Mouse (Mus musculus) testis, adult 2 months (tissue): ENCODE results near the gene Slc11a1.

ENCODE experiments used
- CTCF ChIP-seq: fragments of 200-500 bp; IDR thresholded peaks from 2 replicates; pipeline ENCODE4 v1.5.1; 2012; ENCODE audit warnings: low read depth, mild to moderate bottlenecking, inconsistent platforms, low read length, moderate library complexity; ENCODE audit not compliant: control insufficient read depth, insufficient read depth, insufficient replicate concordance
- POLR2A ChIP-seq: fragments of 200-500 bp; IDR thresholded peaks from 2 replicates; pipeline ENCODE4 v1.6.1; 2012; ENCODE audit warnings: low read depth, mild to moderate bottlenecking, inconsistent platforms, low read length, moderate library complexity; ENCODE audit not compliant: control insufficient read depth

- TF ChIP-seq CTCF (no peak), POLR2A (no peak)
Observed at GRCm38 (mm10) chr1:74338013-74338412, 37.0 kb upstream of the Slc11a1 start.
